Mouse (Mus musculus): ENCODE measurements around the gene Strn4. TPM values are rescaled to one million over a fixed set of nuclear protein-coding genes. Genes with fewer than 3 reads are reported as not detected.

Gene Strn4
- total and polyA plus RNA-seq, 3 experiments = 55.8 to 93.5 TPM; not detected in 1

DNA sequence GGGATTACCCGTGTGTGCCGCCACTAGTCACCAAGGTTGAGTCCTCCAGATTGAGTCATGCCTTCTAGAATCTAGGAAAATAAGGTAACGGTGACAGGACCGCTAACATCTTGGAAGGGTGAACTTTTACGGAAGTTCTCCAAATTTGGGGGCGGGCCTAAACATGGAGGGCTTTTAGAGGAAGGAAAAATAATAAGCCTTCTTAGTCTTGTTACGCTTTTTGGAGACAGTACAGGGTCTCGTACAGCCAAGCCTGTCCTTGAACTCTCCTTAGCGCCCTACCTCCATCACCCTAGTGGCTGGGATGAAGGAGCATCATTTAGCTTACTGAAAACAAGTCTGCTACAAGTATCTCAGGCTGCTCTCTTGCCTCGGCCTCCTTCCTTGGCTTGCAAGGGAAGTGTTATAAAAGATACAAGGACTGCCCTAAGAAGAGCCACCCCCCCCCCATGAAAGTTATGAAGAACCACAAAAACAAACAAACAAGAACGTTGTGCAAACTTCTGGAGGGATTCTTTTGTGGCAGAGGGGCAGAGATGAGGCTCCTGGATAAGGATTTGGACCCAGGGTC lies 33.0 kb upstream of the Strn4 start:
- Histone ChIP-seq H3K27me3 (ENCODE audit: control insufficient read depth in 1 of 2, insufficient read depth in 2 of 2, low read length in 2 of 2) (no peaks in the 10 kb centered on the region), H3K4me1 (ENCODE audit: control insufficient read depth in 1 of 2, insufficient read depth in 2 of 2, low read length in 2 of 2) (peaks cover 0 to 10% of the 10 kb centered on the region in 2 experiments; a peak in 3 of 4 replicates), H3K36me3 (ENCODE audit: control insufficient read depth in 1 of 2, insufficient read depth in 2 of 2, low read length in 2 of 2) (peaks cover 2 to 17% of the 10 kb centered on the region in 2 experiments; a peak in 3 of 4 replicates), H3K27ac (ENCODE audit: control insufficient read depth, low read depth, low read length) (peak overlapping the region; percentile 77), H3K79me2 (ENCODE audit: control insufficient read depth, insufficient read depth, low read length, poor library complexity) (peaks cover 50% of the 10 kb centered on the region), H3K9ac (ENCODE audit: control insufficient read depth, low read depth, low read length, poor library complexity, severe bottlenecking) (peak overlapping the region; percentile 85), H3K9me3 (replicated peaks; ENCODE audit: insufficient read depth, low read length) (no peaks in the 10 kb centered on the region), H3K4me3 (ENCODE audit: control insufficient read depth in 1 of 2, insufficient read depth in 1 of 2, low read depth in 2 of 2, low read length in 2 of 2) (peak overlapping the region; percentile 61 to 64)
- TF ChIP-seq USF2 (IDR thresholded peaks at IDR 0.05; ENCODE audit: borderline replicate concordance in 1 of 2, insufficient read depth in 1 of 2, low read depth in 1 of 2, low read length in 2 of 2) (no peak), ZNF384 (IDR thresholded peaks at IDR 0.05; ENCODE audit: low read depth, low read length) (no peak), GATA1 (IDR thresholded peaks at IDR 0.05; ENCODE audit: low read depth, low read length) (0 out of 2 replicates have a peak, but pooled peaks have one; percentile 1), RCOR1 (IDR thresholded peaks at IDR 0.05; ENCODE audit: low read depth, low read length) (no peak), SIN3A (IDR thresholded peaks at IDR 0.05; ENCODE audit: low read length) (peak; percentile 60; the same call in 1 of the 2 replicates), POLR2A (IDR thresholded peaks at IDR 0.05; ENCODE audit: control insufficient read depth in 1 of 2, insufficient read depth in 1 of 2, low read depth in 1 of 2, low read length in 2 of 2, poor library complexity in 1 of 2) (peak in 1 of 2 experiments; percentile 59; a peak in 2 of 4 replicates), TBP (IDR thresholded peaks at IDR 0.05; ENCODE audit: low read depth, low read length) (peak; percentile 68), NELFE (IDR thresholded peaks at IDR 0.05; ENCODE audit: low read depth, low read length) (peak; percentile 27)
- peak; percentile 87 for DNase-seq (ENCODE audit: low read depth, low spot score)

DNA sequence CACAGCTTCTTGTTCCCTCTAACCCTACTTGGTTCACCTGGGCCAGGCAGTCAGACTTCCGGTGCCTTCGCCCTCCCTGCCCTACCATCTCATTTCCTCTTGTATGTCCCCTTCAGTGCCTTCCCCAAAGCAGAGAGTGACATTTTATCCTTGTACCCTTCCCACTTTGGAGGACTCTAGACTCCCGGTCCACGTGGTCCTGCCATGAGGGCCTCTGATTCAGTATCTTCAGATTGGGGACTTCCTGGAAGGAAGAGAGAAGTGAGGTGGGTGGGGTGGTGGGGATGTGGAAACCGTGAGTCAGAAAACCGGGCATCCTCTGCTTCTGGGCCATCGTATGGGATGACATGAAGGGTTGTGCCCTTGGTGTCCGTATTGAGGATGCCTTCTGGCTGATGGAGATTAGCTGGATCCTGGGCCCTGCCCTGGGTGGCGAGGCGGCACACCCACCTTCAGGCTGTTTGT lies 32.4 kb upstream of the Strn4 start:
- peak overlapping the region; percentile 77 for H3K27ac ChIP-seq (ENCODE audit: control insufficient read depth, low read depth, low read length)
- DNase-seq (ENCODE audit: low read depth, low spot score) = peak; percentile 78
- H3K4me3 ChIP-seq (ENCODE audit: control insufficient read depth in 1 of 2, insufficient read depth in 1 of 2, low read depth in 2 of 2, low read length in 2 of 2) = peak overlapping the region; percentile 61 to 64
- H3K9me3 ChIP-seq (replicated peaks; ENCODE audit: insufficient read depth, low read length) = no peaks in the 10 kb centered on the region
- peaks cover 0 to 10% of the 10 kb centered on the region in 2 experiments; a peak in 3 of 4 replicates for H3K4me1 ChIP-seq (ENCODE audit: control insufficient read depth in 1 of 2, insufficient read depth in 2 of 2, low read length in 2 of 2)
- peaks cover 50% of the 10 kb centered on the region for H3K79me2 ChIP-seq (ENCODE audit: control insufficient read depth, insufficient read depth, low read length, poor library complexity)
- no peaks in the 10 kb centered on the region for H3K27me3 ChIP-seq (ENCODE audit: control insufficient read depth in 1 of 2, insufficient read depth in 2 of 2, low read length in 2 of 2)
- peak overlapping the region; percentile 85 for H3K9ac ChIP-seq (ENCODE audit: control insufficient read depth, low read depth, low read length, poor library complexity, severe bottlenecking)
- TF ChIP-seq EP300 (IDR thresholded peaks at IDR 0.05; ENCODE audit: low read depth in 1 of 2, low read length in 2 of 2) (peak in 1 of 2 experiments; percentile 28; a peak in 2 of 4 replicates), ZC3H11A (IDR thresholded peaks at IDR 0.05; ENCODE audit: low read depth, low read length) (no peak), BHLHE40 (IDR thresholded peaks at IDR 0.05; ENCODE audit: borderline replicate concordance, low read depth, low read length) (no peak), SIN3A (IDR thresholded peaks at IDR 0.05; ENCODE audit: low read length) (peak; percentile 55; the same call in 1 of the 2 replicates), USF1 (IDR thresholded peaks at IDR 0.05; ENCODE audit: low read depth, low read length) (peak; percentile 56), ZMIZ1 (IDR thresholded peaks at IDR 0.05; ENCODE audit: low read depth, low read length) (no peak), MXI1 (IDR thresholded peaks at IDR 0.05; ENCODE audit: low read depth, low read length) (peak; percentile 94), NELFE (IDR thresholded peaks at IDR 0.05; ENCODE audit: low read depth, low read length) (0 out of 2 replicates have a peak, but pooled peaks have one; percentile 7), ELF1 (IDR thresholded peaks at IDR 0.05; ENCODE audit: low read depth, low read length) (peak; percentile 53; the same call in 1 of the 2 replicates), RCOR1 (IDR thresholded peaks at IDR 0.05; ENCODE audit: low read depth, low read length) (0 out of 2 replicates have a peak, but pooled peaks have one; percentile 14), CHD2 (IDR thresholded peaks at IDR 0.05; ENCODE audit: low read length) (no peak), MYC (IDR thresholded peaks at IDR 0.05; ENCODE audit: low read depth, low read length) (peak; percentile 95), GATA1 (IDR thresholded peaks at IDR 0.05; ENCODE audit: low read depth, low read length) (0 out of 2 replicates have a peak, but pooled peaks have one; percentile 1), TAL1 (IDR thresholded peaks at IDR 0.05; ENCODE audit: low read length) (peak; percentile 43), TBP (IDR thresholded peaks at IDR 0.05; ENCODE audit: low read depth, low read length) (peak; percentile 19), MAX (IDR thresholded peaks at IDR 0.05; ENCODE audit: low read length) (peak; percentile 95), ZNF384 (IDR thresholded peaks at IDR 0.05; ENCODE audit: low read depth, low read length) (no peak), ETS1 (IDR thresholded peaks at IDR 0.05; ENCODE audit: low read depth, low read length) (no peak), HCFC1 (IDR thresholded peaks at IDR 0.05; ENCODE audit: low read depth, low read length) (0 out of 2 replicates have a peak, but pooled peaks have one; percentile 22)
- H3K36me3 ChIP-seq (ENCODE audit: control insufficient read depth in 1 of 2, insufficient read depth in 2 of 2, low read length in 2 of 2) = peaks cover 2 to 17% of the 10 kb centered on the region in 2 experiments; a peak in 3 of 4 replicates
